Mouse (Mus musculus) liver, embryonic 14.5 days (tissue): ENCODE results near the gene Glis2. TPM values are rescaled to one million over a fixed set of nuclear protein-coding genes. Genes with fewer than 3 reads are reported as not detected.

Experiments used
- ATAC-seq: fragments of 200-750 bp; cut with Nextera tagmentation; 2 replicates; pipeline ENCODE4 v1.8.0; 2017; ENCODE audit warnings: moderate number of reproducible peaks, mild to moderate bottlenecking, moderate library complexity; ENCODE audit not compliant: insufficient read depth
- DNase-seq, 3 experiments: peaks; one replicate each; pipeline ENCODE4 v3.0.0-alpha.2; 2012 to 2013; ENCODE audit warnings: low read depth in 3 of 3, low spot score in 3 of 3
- H3K27ac ChIP-seq: fragments of 300-500 bp; sonication (generic); 2 replicates; pipeline ENCODE4 v1.5.1; 2014; ENCODE audit warnings: moderate library complexity, mild to moderate bottlenecking, control low read depth, inconsistent platforms
- H3K27me3 ChIP-seq: fragments of 300-500 bp; sonication (generic); 2 replicates; pipeline ENCODE4 v1.6.1; 2014; ENCODE audit warnings: mild to moderate bottlenecking, low read length, moderate library complexity; ENCODE audit not compliant: control insufficient read depth, insufficient read depth
- H3K36me3 ChIP-seq: fragments of 300-500 bp; sonication (generic); replicated peaks from 2 replicates; pipeline ENCODE4 v1.6.1; 2014; ENCODE audit warnings: low read depth; ENCODE audit not compliant: control insufficient read depth, insufficient read depth
- H3K4me1 ChIP-seq, 2 experiments: fragments of 200-500 bp in 1 of 2; fragments of 300-500 bp in 1 of 2; sonication (generic) in 1 of 2; replicated peaks; 2 replicates each; pipeline ENCODE4 v1.6.1; 2012 to 2014; ENCODE audit warnings: antibody characterized with exemption in 1 of 2, inconsistent platforms in 1 of 2, low read length in 1 of 2; ENCODE audit not compliant: control insufficient read depth in 2 of 2, insufficient read depth in 2 of 2
- H3K4me2 ChIP-seq: fragments of 300-500 bp; sonication (generic); 2 replicates; pipeline ENCODE4 v1.6.1; 2014; ENCODE audit warnings: low read depth, mild to moderate bottlenecking, control low read depth, moderate library complexity
- H3K4me3 ChIP-seq, 2 experiments: fragments of 200-500 bp in 1 of 2; fragments of 300-500 bp in 1 of 2; sonication (generic) in 1 of 2; 2 replicates each; pipeline ENCODE4 v1.5.1; 2012 to 2014; ENCODE audit warnings: low read depth in 2 of 2, low read length in 2 of 2, mild to moderate bottlenecking in 2 of 2, control low read depth in 1 of 2, inconsistent platforms in 1 of 2, moderate library complexity in 1 of 2; ENCODE audit not compliant: insufficient read depth in 1 of 2
- H3K9ac ChIP-seq: fragments of 300-500 bp; sonication (generic); replicated peaks from 2 replicates; pipeline ENCODE4 v1.6.1; 2014; ENCODE audit warnings: mild to moderate bottlenecking, control low read depth, moderate library complexity
- H3K9me3 ChIP-seq: fragments of 300-500 bp; sonication (generic); 2 replicates; pipeline ENCODE4 v1.6.1; 2016; ENCODE audit warnings: low read length, mixed read lengths; ENCODE audit not compliant: control insufficient read depth
- CTCF ChIP-seq: IDR thresholded peaks from 2 replicates; pipeline ENCODE4 v1.5.1; 2016; ENCODE audit warnings: antibody characterized with exemption, low read depth, control low read depth
- EP300 ChIP-seq: IDR thresholded peaks from 2 replicates; pipeline ENCODE4 v1.6.1; 2016; ENCODE audit warnings: antibody characterized with exemption, low read depth
- WGBS: fragments of 180-500 bp; shearing (Covaris S2); extraction: QIAGEN DNeasy Blood & Tissue Kit; methylation state at CpG from one replicate; pipeline ENCODE4 v1.1.7; 2014; ENCODE audit not compliant: insufficient replicate concordance; 5-methylcytosine and 5-hydroxymethylcytosine counted together
- polyA plus RNA-seq, 2 experiments: library from polyadenylated mRNA; depleted of rRNA in 1 of 2; stranded (reverse) in 1 of 2; unstranded in 1 of 2; fragments of >200 nt; fragmentation: Nextera tagmentation in 1 of 2; extraction: Ambion mirVana in 1 of 2; gene quantifications; 2 replicates each; pipeline versions ENCODE4 v1.2.1 to v1.2.3; 2012 to 2014

Gene Glis2
- polyA plus RNA-seq, 2 experiments, result 1.7 to 2.8 TPM

- H3K4me1 ChIP-seq, result peaks cover 4 to 10% of the 10 kb centered on the region in 2 experiments
- 75% methylated on average over 9 of the region's 9 CpGs for WGBS
- no peak for ATAC-seq
- H3K9me3 ChIP-seq, result no peaks in the 10 kb centered on the region
- H3K9ac ChIP-seq, result no peak overlapping the region
- no peaks in the 10 kb centered on the region for H3K36me3 ChIP-seq
- H3K4me3 ChIP-seq, result no peak overlapping the region
- H3K27me3 ChIP-seq, result no peaks in the 10 kb centered on the region
- DNase-seq, result no peak
- H3K4me2 ChIP-seq, result no peak overlapping the region
- no peak for TF ChIP-seq CTCF
- no peak for TF ChIP-seq EP300
- H3K27ac ChIP-seq, result no peak overlapping the region
Observed at GRCm38 (mm10) chr16:4634681-4635080, 40.2 kb downstream of the Glis2 start.

DNA sequence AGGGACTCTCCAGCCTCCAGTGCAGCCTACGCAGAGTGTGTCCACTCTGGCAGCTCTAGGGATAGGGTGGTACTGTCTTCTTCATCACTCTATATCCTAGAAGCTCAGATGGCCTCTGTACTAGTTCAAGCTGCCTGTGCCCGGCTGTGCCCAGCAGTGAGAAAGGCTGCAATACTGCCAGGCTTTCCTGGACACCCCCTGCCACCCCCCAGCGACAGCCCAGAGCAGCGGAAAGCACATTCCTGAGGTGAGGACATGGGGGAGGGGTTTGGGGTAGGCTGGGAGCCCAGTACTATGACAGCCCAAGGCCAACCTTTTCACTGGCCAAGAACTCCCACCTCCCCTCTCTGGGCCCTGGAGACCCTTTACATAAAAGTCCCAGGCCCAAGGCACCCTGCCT is 41.2 kb downstream of the Glis2 start:
- Histone ChIP-seq H3K4me1 (peaks cover 10 to 16% of the 10 kb centered on the region in 2 experiments), H3K36me3 (no peaks in the 10 kb centered on the region), H3K27ac (no peak overlapping the region), H3K9ac (no peak overlapping the region), H3K4me2 (no peak overlapping the region), H3K27me3 (no peaks in the 10 kb centered on the region), H3K9me3 (no peaks in the 10 kb centered on the region), H3K4me3 (no peak overlapping the region)
- ATAC-seq (no peak), DNase-seq (no peak)
- WGBS, result 82% methylated on average over 4 of the region's 4 CpGs
- TF ChIP-seq EP300 (no peak), CTCF (no peak)

DNA sequence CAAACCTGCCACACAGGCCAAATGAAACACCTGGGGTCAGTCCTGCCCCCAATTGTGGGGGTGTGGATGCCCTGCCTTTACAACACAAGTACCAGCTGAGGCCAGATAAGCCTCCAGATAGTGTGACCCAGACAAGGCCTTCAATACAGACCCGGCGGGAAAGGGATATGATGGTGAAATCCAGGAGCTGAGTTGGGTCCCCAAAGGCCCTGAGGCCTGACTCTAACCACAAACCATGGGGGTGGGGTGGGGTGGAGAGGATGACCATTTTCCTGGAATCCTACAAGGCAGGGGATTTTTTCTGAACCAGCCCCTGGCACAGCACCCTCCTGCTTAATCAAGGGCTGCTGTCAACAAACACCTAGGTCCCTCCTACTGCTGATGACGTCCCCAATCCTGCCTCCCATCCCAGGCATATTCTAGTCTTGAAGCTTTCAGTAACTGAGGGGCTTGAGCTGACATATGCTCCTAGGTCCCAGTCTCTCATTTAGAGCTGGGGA is 44.4 kb downstream of the Glis2 start:
- Histone ChIP-seq H3K4me2 (no peak overlapping the region), H3K27ac (no peak overlapping the region), H3K9ac (no peak overlapping the region), H3K4me1 (peaks cover 10 to 22% of the 10 kb centered on the region in 2 experiments), H3K9me3 (no peaks in the 10 kb centered on the region), H3K4me3 (no peak overlapping the region), H3K27me3 (no peaks in the 10 kb centered on the region), H3K36me3 (no peaks in the 10 kb centered on the region)
- 74% methylated on average over 3 of the region's 3 CpGs for WGBS
- DNase-seq, result no peak
- TF ChIP-seq CTCF (no peak), EP300 (no peak)
- ATAC-seq, result no peak

DNA sequence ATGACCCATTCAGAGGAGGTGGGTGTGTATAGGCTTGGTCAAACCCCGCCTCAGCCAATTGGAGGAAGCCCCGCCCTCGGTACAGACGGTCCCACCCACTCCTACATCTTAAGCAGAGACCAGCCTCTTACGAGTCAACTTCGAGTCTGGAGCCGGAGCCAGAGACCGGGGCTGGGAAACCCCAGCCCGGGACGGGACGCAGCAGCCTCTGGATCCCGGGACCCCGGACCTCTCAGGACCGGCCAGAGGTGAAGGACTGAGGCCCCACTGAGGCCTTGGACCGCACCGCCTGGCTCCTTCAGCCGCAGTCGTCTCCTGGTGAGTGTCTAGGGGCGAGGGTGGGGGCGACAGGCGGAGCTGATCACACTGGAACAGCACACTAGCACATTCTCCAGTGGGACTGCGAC is 45.3 kb downstream of the Glis2 start, which contains the start of the genes Vasn and Dnaja3:
Gene Vasn, plus strand, starts transcription at position 111 of the 407 bp plus-strand sequence.
Gene Dnaja3, plus strand, starts transcription at position 159 of the 407 bp plus-strand sequence.
- H3K36me3 ChIP-seq, result no peaks in the 10 kb centered on the region

GRCm38 (mm10) chr16:4640267-4641005 is 45.9 kb downstream of the Glis2 start:
- Histone ChIP-seq H3K27ac (no peak overlapping the region; the same call in 1 of the 2 replicates), H3K27me3 (no peaks in the 10 kb centered on the region), H3K4me2 (peak overlapping the region; percentile 87), H3K4me3 (peak overlapping the region; percentile 53 to 57), H3K4me1 (peaks cover 10 to 22% of the 10 kb centered on the region in 2 experiments), H3K36me3 (no peaks in the 10 kb centered on the region), H3K9ac (peak overlapping the region; percentile 62), H3K9me3 (no peaks in the 10 kb centered on the region)
- 11% methylated on average over 17 of the region's 17 CpGs for WGBS
- DNase-seq, result peak in 1 of 3 experiments; percentile 23
- TF ChIP-seq CTCF, result no peak
- no peak for TF ChIP-seq EP300
- peak; percentile 32 for ATAC-seq

More for the DNA sequence above, 45.3 kb downstream of the Glis2 start, which contains the start of the genes Vasn and Dnaja3:
- H3K9ac ChIP-seq, result peak within 1 kb of the TSS; percentile 62
- no peaks in the 10 kb centered on the region for H3K9me3 ChIP-seq
- no peaks in the 10 kb centered on the region for H3K27me3 ChIP-seq
- H3K4me2 ChIP-seq, result peak within 1 kb of the TSS; percentile 87
- ATAC-seq (peak; percentile 93), DNase-seq (peak; percentile 75 to 76 (median 75))
- no peak within 1 kb of the TSS; the same call in 1 of the 2 replicates for H3K27ac ChIP-seq
- no peak for TF ChIP-seq EP300
- TF ChIP-seq CTCF, result no peak
- WGBS, result under 1% methylated on average over 22 of the region's 22 CpGs
- peak within 1 kb of the TSS; percentile 53 to 57 for H3K4me3 ChIP-seq
- H3K4me1 ChIP-seq, result peaks cover 10 to 22% of the 10 kb centered on the region in 2 experiments
